Mouse (Mus musculus) spleen, adult 2 months (tissue): ENCODE data around the gene Trappc5.

Source experiments
- CTCF ChIP-seq: fragments of 200-500 bp; IDR thresholded peaks from 2 replicates; pipeline ENCODE4 v1.5.1; 2011; ENCODE audit warnings: mild to moderate bottlenecking, inconsistent platforms; ENCODE audit not compliant: insufficient read depth, insufficient read length, insufficient replicate concordance; ENCODE audit errors: extremely low read depth
- POLR2A ChIP-seq: fragments of 200-500 bp; IDR thresholded peaks from 2 replicates; pipeline ENCODE4 v1.6.1; 2011; ENCODE audit warnings: low read depth, low read length, inconsistent platforms

- no peak for TF ChIP-seq POLR2A
- TF ChIP-seq CTCF: no peak
Observed at GRCm38 (mm10) chr8:3705711-3706110, 29.6 kb downstream of the Trappc5 start.
